15 mouse cellular contexts compared by ENCODE assay signal in genomic region chr5:118812947-118813401, GRCm38 (mm10).
DNase-seq lines count a peak whose midpoint lies in the region; ATAC-seq and TF ChIP-seq lines count a peak whose summit lies in the region.
"Had no signal": no experiment of that assay in that cellular context is flagged by ENCODE, and none has a peak within 500 bp of the region (broad histone marks: within the 10 kb centered on the region; RNA-seq: fewer than 3 reads in every experiment).

No protein-coding gene starts in this region.

- TF ChIP-seq EP300 in stomach, postnatal 0 days (optimal IDR thresholded peaks at IDR 0.05), result no peak

- no peak overlapping the region for H3K4me3 ChIP-seq in embryonic facial prominence, embryonic 14.5 days (ENCODE audit: low read depth, low read length)
- H3K4me3 ChIP-seq in embryonic facial prominence, embryonic 10.5 days, result no peak overlapping the region
- H3K4me3 ChIP-seq in embryonic facial prominence, embryonic 15.5 days (replicated peaks), result no peak overlapping the region
- no peak overlapping the region for H3K4me3 ChIP-seq in stomach, postnatal 0 days (ENCODE audit: low read depth, low read length)
- H3K4me3 ChIP-seq: intestine, embryonic 15.5 days; limb, embryonic 15.5 days; lung, embryonic 15.5 days had no signal

- H3K27ac ChIP-seq in embryonic facial prominence, embryonic 14.5 days (replicated peaks; ENCODE audit: low read depth, low read length), result no peak overlapping the region
- no peak overlapping the region for H3K27ac ChIP-seq in embryonic facial prominence, embryonic 10.5 days (replicated peaks)
- H3K27ac ChIP-seq in embryonic facial prominence, embryonic 15.5 days (replicated peaks), result no peak overlapping the region
- H3K27ac ChIP-seq in stomach, postnatal 0 days (replicated peaks), result no peak overlapping the region
- H3K27ac ChIP-seq: intestine, embryonic 15.5 days; lung, embryonic 15.5 days had no signal

- H3K4me1 ChIP-seq in embryonic facial prominence, embryonic 14.5 days (ENCODE audit: control insufficient read depth, insufficient read depth, low read length), result no peaks in the 10 kb centered on the region
- peaks cover 26% of the 10 kb centered on the region for H3K4me1 ChIP-seq in embryonic facial prominence, embryonic 10.5 days
- H3K4me1 ChIP-seq in embryonic facial prominence, embryonic 15.5 days, result peaks cover 8% of the 10 kb centered on the region; the same call in 1 of the 2 replicates
- no peaks in the 10 kb centered on the region for H3K4me1 ChIP-seq in stomach, postnatal 0 days (replicated peaks; ENCODE audit: control insufficient read depth, insufficient read depth)
- H3K4me1 ChIP-seq: intestine, embryonic 15.5 days; lung, embryonic 15.5 days had no signal

- H3K9me3 ChIP-seq in embryonic facial prominence, embryonic 14.5 days (ENCODE audit: control insufficient read depth, low read length), result no peaks in the 10 kb centered on the region
- no peaks in the 10 kb centered on the region for H3K9me3 ChIP-seq in embryonic facial prominence, embryonic 10.5 days
- no peaks in the 10 kb centered on the region for H3K9me3 ChIP-seq in embryonic facial prominence, embryonic 15.5 days (replicated peaks)
- no peaks in the 10 kb centered on the region for H3K9me3 ChIP-seq in stomach, postnatal 0 days (ENCODE audit: control insufficient read depth, low read length)
- H3K9me3 ChIP-seq: intestine, embryonic 15.5 days; limb, embryonic 15.5 days; lung, embryonic 15.5 days had no signal

- WGBS in embryonic facial prominence, embryonic 14.5 days, result 57% methylated on average over 7 of the region's 7 CpGs
- 55% methylated on average over 7 of the region's 7 CpGs for WGBS in embryonic facial prominence, embryonic 10.5 days
- 52% methylated on average over 7 of the region's 7 CpGs for WGBS in embryonic facial prominence, embryonic 15.5 days
- WGBS in stomach, postnatal 0 days, result 53% methylated on average over 7 of the region's 7 CpGs

- H3K4me2 ChIP-seq in embryonic facial prominence, embryonic 14.5 days (ENCODE audit: low read depth, low read length), result no peak overlapping the region
- H3K4me2 ChIP-seq in embryonic facial prominence, embryonic 15.5 days (replicated peaks), result no peak overlapping the region
- no peak overlapping the region for H3K4me2 ChIP-seq in stomach, postnatal 0 days (replicated peaks; ENCODE audit: low read depth)
- H3K4me2 ChIP-seq: intestine, embryonic 15.5 days; limb, embryonic 15.5 days; lung, embryonic 15.5 days had no signal

- H3K9ac ChIP-seq in embryonic facial prominence, embryonic 14.5 days (ENCODE audit: low read depth, low read length), result no peak overlapping the region
- no peak overlapping the region for H3K9ac ChIP-seq in embryonic facial prominence, embryonic 15.5 days
- H3K9ac ChIP-seq in stomach, postnatal 0 days (ENCODE audit: low read length), result no peak overlapping the region
- H3K9ac ChIP-seq: intestine, embryonic 15.5 days; limb, embryonic 15.5 days; lung, embryonic 15.5 days had no signal

- no peaks in the 10 kb centered on the region for H3K36me3 ChIP-seq in embryonic facial prominence, embryonic 14.5 days (ENCODE audit: control insufficient read depth, insufficient read depth, low read length)
- no peaks in the 10 kb centered on the region for H3K36me3 ChIP-seq in embryonic facial prominence, embryonic 10.5 days (replicated peaks)
- no peaks in the 10 kb centered on the region for H3K36me3 ChIP-seq in embryonic facial prominence, embryonic 15.5 days
- no peaks in the 10 kb centered on the region for H3K36me3 ChIP-seq in stomach, postnatal 0 days (ENCODE audit: control insufficient read depth, insufficient read depth, low read length)
- H3K36me3 ChIP-seq: intestine, embryonic 15.5 days; limb, embryonic 15.5 days; lung, embryonic 15.5 days had no signal

- DNase-seq in embryonic facial prominence, embryonic 14.5 days (ENCODE audit: low spot score), result peak; percentile 35
- DNase-seq in embryonic facial prominence, embryonic 10.5 days (ENCODE audit: low spot score), result no peak
- peak; percentile 20 to 53 for DNase-seq in heart, adult 9 months (ENCODE audit: low spot score in 2 of 2)
- DNase-seq in stomach, postnatal 0 days (ENCODE audit: low spot score), result no peak
- DNase-seq in cerebellum, postnatal 4 days (ENCODE audit: low spot score in 2 of 2), result no peak
- no peak for DNase-seq in left cerebral cortex, postnatal 25 days (ENCODE audit: low spot score in 2 of 2)
- DNase-seq: kidney, postnatal 25 days; layer of hippocampus, postnatal 36 days; spleen, adult 18-20 months; thymus, adult 18-20 months had no signal

- H3K27me3 ChIP-seq in embryonic facial prominence, embryonic 14.5 days (replicated peaks; ENCODE audit: control insufficient read depth, insufficient read depth, low read length), result no peaks in the 10 kb centered on the region
- H3K27me3 ChIP-seq in embryonic facial prominence, embryonic 10.5 days (replicated peaks; ENCODE audit: low read depth, poor library complexity, severe bottlenecking), result no peaks in the 10 kb centered on the region
- H3K27me3 ChIP-seq in embryonic facial prominence, embryonic 15.5 days, result no peaks in the 10 kb centered on the region
- no peaks in the 10 kb centered on the region for H3K27me3 ChIP-seq in stomach, postnatal 0 days (ENCODE audit: control insufficient read depth, insufficient read depth, low read length)
- H3K27me3 ChIP-seq: intestine, embryonic 15.5 days; lung, embryonic 15.5 days had no signal

- ATAC-seq in embryonic facial prominence, embryonic 14.5 days (ENCODE audit: low read depth), result 0 out of 2 replicates have a peak, but pooled peaks have one; percentile 57
- peak; percentile 26; the same call in 1 of the 2 replicates for ATAC-seq in embryonic facial prominence, embryonic 15.5 days (ENCODE audit: insufficient number of reproducible peaks, low FRiP score, low TSS enrichment, low read depth)
- ATAC-seq in stomach, postnatal 0 days (ENCODE audit: low FRiP score, low TSS enrichment), result peak; percentile 13; the same call in 1 of the 2 replicates
- no peak for ATAC-seq in megakaryocyte-erythroid progenitor cell, adult 5-6 weeks (replicated peaks; ENCODE audit: low FRiP score, low TSS enrichment, poor library complexity, severe bottlenecking)
- ATAC-seq: intestine, embryonic 15.5 days had no signal

- no peak for TF ChIP-seq CTCF in stomach, postnatal 0 days (IDR thresholded peaks at IDR 0.05; ENCODE audit: low read depth)

- intact Hi-C loops in left cerebral cortex, postnatal 25 days (cut with DNase I), result no loop called here

Comparison
In these comparisons a context has a peak if more than half of its experiments do, and no peak if none do; other contexts are left out.
1. DNase-seq: peak in embryonic facial prominence, embryonic 14.5 days (single experiment) and heart, adult 9 months (2 of 2); none in embryonic facial prominence, embryonic 10.5 days (single experiment), stomach, postnatal 0 days (single experiment), cerebellum, postnatal 4 days (0 of 2) and left cerebral cortex, postnatal 25 days (0 of 2).